Mouse (Mus musculus): ENCODE data around the gene Gphn. TPM values are rescaled to one million over a fixed set of nuclear protein-coding genes. Genes with fewer than 3 reads are reported as not detected.
"Not testable (repeated sequence)": the region's sequence is repeated elsewhere in the genome, so short reads cannot be mapped to it uniquely, and the experiment has no call there.

Gphn gene
- polyA plus RNA-seq, 1 experiment from 2014 or later, result 9.9 TPM

- Histone ChIP-seq H3K4me3 (peak overlapping the region; percentile 88), H3K27ac (no peak overlapping the region), H3K4me1 (peaks cover 13% of the 10 kb centered on the region), H3K36me3 (no peaks in the 10 kb centered on the region), H3K27me3 (ENCODE audit: insufficient read depth, poor library complexity, severe bottlenecking) (no peaks in the 10 kb centered on the region), H3K9me3 (no peaks in the 10 kb centered on the region)
- 44% methylated on average over 4 of the region's 4 CpGs for WGBS
- no peak for DNase-seq (ENCODE audit: low spot score)
Measured at GRCm38 (mm10) chr12:78228139-78228538, 2.0 kb downstream of the Gphn start.

GRCm38 (mm10) chr12:78232560-78232959 lies 6.4 kb downstream of the Gphn start:
- Histone ChIP-seq H3K36me3 (no peaks in the 10 kb centered on the region), H3K9me3 (no peaks in the 10 kb centered on the region), H3K27me3 (ENCODE audit: insufficient read depth, poor library complexity, severe bottlenecking) (no peaks in the 10 kb centered on the region), H3K4me3 (no peak overlapping the region), H3K4me1 (peaks cover 3% of the 10 kb centered on the region; the same call in 1 of the 2 replicates), H3K27ac (no peak overlapping the region)
- DNase-seq (ENCODE audit: low spot score), result no peak

GRCm38 (mm10) chr12:78248366-78248765 lies 22.2 kb downstream of the Gphn start:
- Histone ChIP-seq H3K27me3 (ENCODE audit: insufficient read depth, poor library complexity, severe bottlenecking) (no peaks in the 10 kb centered on the region), H3K9me3 (no peaks in the 10 kb centered on the region), H3K36me3 (no peaks in the 10 kb centered on the region), H3K27ac (no peak overlapping the region), H3K4me1 (no peaks in the 10 kb centered on the region), H3K4me3 (no peak overlapping the region)
- no peak for DNase-seq (ENCODE audit: low spot score)
- 73% methylated on average over 1 of the region's 1 CpGs for WGBS

GRCm38 (mm10) chr12:78249151-78249550 lies 23.0 kb downstream of the Gphn start:
- no peaks in the 10 kb centered on the region for H3K27me3 ChIP-seq (ENCODE audit: insufficient read depth, poor library complexity, severe bottlenecking)
- no peaks in the 10 kb centered on the region for H3K9me3 ChIP-seq
- no peaks in the 10 kb centered on the region for H3K36me3 ChIP-seq
- H3K4me1 ChIP-seq, result no peaks in the 10 kb centered on the region
- no peak for DNase-seq (ENCODE audit: low spot score)
- H3K27ac ChIP-seq, result no peak overlapping the region
- H3K4me3 ChIP-seq, result no peak overlapping the region

- no peaks in the 10 kb centered on the region for H3K36me3 ChIP-seq
- 0 out of 2 replicates have a peak, but pooled peaks cover 4% of the 10 kb centered on the region for H3K4me1 ChIP-seq
- no peaks in the 10 kb centered on the region for H3K27me3 ChIP-seq (ENCODE audit: insufficient read depth, poor library complexity, severe bottlenecking)
- no peak for DNase-seq (ENCODE audit: low spot score)
- no peak overlapping the region for H3K27ac ChIP-seq
- WGBS, result 80% methylated on average over 2 of the region's 2 CpGs
- H3K9me3 ChIP-seq, result no peaks in the 10 kb centered on the region
- no peak overlapping the region for H3K4me3 ChIP-seq
Measured at GRCm38 (mm10) chr12:78277386-78277785, 51.2 kb downstream of the Gphn start.

GRCm38 (mm10) chr12:78290384-78290783 lies 64.2 kb downstream of the Gphn start:
- Histone ChIP-seq H3K9me3 (no peaks in the 10 kb centered on the region), H3K4me1 (no peaks in the 10 kb centered on the region), H3K27ac (no peak overlapping the region), H3K4me3 (no peak overlapping the region), H3K27me3 (ENCODE audit: insufficient read depth, poor library complexity, severe bottlenecking) (no peaks in the 10 kb centered on the region), H3K36me3 (no peaks in the 10 kb centered on the region; the same call in 1 of the 2 replicates)
- peak; percentile 89 for DNase-seq (ENCODE audit: low spot score)
- 24% methylated on average over 1 of the region's 1 CpGs for WGBS

GRCm38 (mm10) chr12:78298824-78299398 lies 72.7 kb downstream of the Gphn start:
- H3K4me3 ChIP-seq, result no peak overlapping the region
- H3K27ac ChIP-seq, result no peak overlapping the region
- no peaks in the 10 kb centered on the region for H3K4me1 ChIP-seq
- no peaks in the 10 kb centered on the region for H3K27me3 ChIP-seq (ENCODE audit: insufficient read depth, poor library complexity, severe bottlenecking)
- no peak for DNase-seq (ENCODE audit: low spot score)
- 78% methylated on average over 1 of the region's 1 CpGs for WGBS
- no peaks in the 10 kb centered on the region for H3K9me3 ChIP-seq
- H3K36me3 ChIP-seq, result no peaks in the 10 kb centered on the region

- H3K36me3 ChIP-seq, result 0 out of 2 replicates have a peak, but pooled peaks cover 4% of the 10 kb centered on the region
- no peak for DNase-seq (ENCODE audit: low spot score)
- H3K27ac ChIP-seq, result no peak overlapping the region
- H3K4me3 ChIP-seq, result no peak overlapping the region
- H3K9me3 ChIP-seq, result no peaks in the 10 kb centered on the region
- H3K27me3 ChIP-seq (ENCODE audit: insufficient read depth, poor library complexity, severe bottlenecking), result no peaks in the 10 kb centered on the region
- H3K4me1 ChIP-seq, result no peaks in the 10 kb centered on the region
Measured at GRCm38 (mm10) chr12:78315106-78315505, 88.9 kb downstream of the Gphn start.

GRCm38 (mm10) chr12:78327946-78328345 lies 101.8 kb downstream of the Gphn start:
- Histone ChIP-seq H3K9me3 (no peaks in the 10 kb centered on the region), H3K4me3 (no peak overlapping the region), H3K27me3 (ENCODE audit: insufficient read depth, poor library complexity, severe bottlenecking) (no peaks in the 10 kb centered on the region), H3K36me3 (no peaks in the 10 kb centered on the region), H3K4me1 (no peaks in the 10 kb centered on the region), H3K27ac (no peak overlapping the region)
- WGBS, result 84% methylated on average over 4 of the region's 4 CpGs
- no peak for DNase-seq (ENCODE audit: low spot score)

- 62% methylated on average over 3 of the region's 3 CpGs for WGBS
- Histone ChIP-seq H3K27me3 (ENCODE audit: insufficient read depth, poor library complexity, severe bottlenecking) (no peaks in the 10 kb centered on the region), H3K4me1 (no peaks in the 10 kb centered on the region), H3K4me3 (no peak overlapping the region), H3K27ac (no peak overlapping the region), H3K9me3 (no peaks in the 10 kb centered on the region), H3K36me3 (no peaks in the 10 kb centered on the region)
- no peak for DNase-seq (ENCODE audit: low spot score)
Measured at GRCm38 (mm10) chr12:78332107-78332506, 105.9 kb downstream of the Gphn start.

GRCm38 (mm10) chr12:78356472-78356871 lies 130.3 kb downstream of the Gphn start:
- no peak for DNase-seq (ENCODE audit: low spot score)
- H3K36me3 ChIP-seq, result no peaks in the 10 kb centered on the region
- H3K4me3 ChIP-seq, result no peak overlapping the region
- no peak overlapping the region for H3K27ac ChIP-seq
- H3K9me3 ChIP-seq, result no peaks in the 10 kb centered on the region
- H3K4me1 ChIP-seq, result no peaks in the 10 kb centered on the region
- WGBS, result 78% methylated on average over 2 of the region's 2 CpGs
- no peaks in the 10 kb centered on the region for H3K27me3 ChIP-seq (ENCODE audit: insufficient read depth, poor library complexity, severe bottlenecking)

GRCm38 (mm10) chr12:78389267-78389666 lies 163.1 kb downstream of the Gphn start:
- no peaks in the 10 kb centered on the region for H3K36me3 ChIP-seq
- no peaks in the 10 kb centered on the region for H3K4me1 ChIP-seq
- no peak for DNase-seq (ENCODE audit: low spot score)
- H3K4me3 ChIP-seq, result no peak overlapping the region
- no peaks in the 10 kb centered on the region for H3K27me3 ChIP-seq (ENCODE audit: insufficient read depth, poor library complexity, severe bottlenecking)
- H3K9me3 ChIP-seq, result no peaks in the 10 kb centered on the region
- H3K27ac ChIP-seq, result no peak overlapping the region

GRCm38 (mm10) chr12:78395297-78395696 lies 169.1 kb downstream of the Gphn start:
- no peak for DNase-seq (ENCODE audit: low spot score)
- WGBS, result 83% methylated on average over 1 of the region's 1 CpGs

GRCm38 (mm10) chr12:78407518-78407917 lies 181.3 kb downstream of the Gphn start:
- not testable (repeated sequence) for H3K27ac ChIP-seq; DNase-seq (ENCODE audit: low spot score); H3K27me3 ChIP-seq (ENCODE audit: insufficient read depth, poor library complexity, severe bottlenecking); H3K4me1 ChIP-seq; H3K36me3 ChIP-seq; H3K9me3 ChIP-seq; H3K4me3 ChIP-seq
- WGBS, result 62% methylated on average over 7 of the region's 7 CpGs

More at GRCm38 (mm10) chr12:78395297-78395696, 169.1 kb downstream of the Gphn start:
- Histone ChIP-seq H3K27me3 (ENCODE audit: insufficient read depth, poor library complexity, severe bottlenecking) (no peaks in the 10 kb centered on the region), H3K4me1 (no peaks in the 10 kb centered on the region), H3K4me3 (no peak overlapping the region), H3K27ac (no peak overlapping the region), H3K36me3 (no peaks in the 10 kb centered on the region), H3K9me3 (no peaks in the 10 kb centered on the region)
